Mouse (Mus musculus): ENCODE measurements around the gene Gsc2. TPM values are rescaled to one million over a fixed set of nuclear protein-coding genes. Genes with fewer than 3 reads are reported as not detected.

The Gsc2 gene
- polyA plus RNA-seq, 1 experiment: not detected

DNA sequence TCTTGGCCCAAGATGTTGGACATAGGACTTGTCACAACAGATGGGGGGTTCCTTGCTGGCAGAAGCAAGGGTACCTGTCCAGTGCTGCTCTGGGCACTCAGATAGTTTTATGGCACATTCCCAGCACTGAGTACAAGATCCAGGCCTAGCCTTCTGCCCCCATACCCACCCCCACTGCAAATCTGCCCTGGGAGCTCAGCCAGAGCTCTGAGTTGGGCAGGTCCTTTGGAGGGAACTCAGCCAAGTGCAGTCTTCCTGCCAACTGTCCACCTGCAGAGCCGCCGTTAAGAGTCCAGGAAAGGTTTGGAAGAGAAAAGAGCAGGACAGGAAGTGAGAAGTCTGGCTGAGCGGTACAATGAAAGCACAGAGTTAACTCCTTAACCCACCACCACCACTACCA, 22.3 kb downstream of the Gsc2 start:
- Histone ChIP-seq H3K27ac (ENCODE audit: insufficient read depth, low read length) (no peak overlapping the region), H3K4me3 (ENCODE audit: insufficient read depth, low read length) (no peak overlapping the region), H3K4me1 (ENCODE audit: control insufficient read depth, insufficient read depth, low read length) (no peaks in the 10 kb centered on the region; the same call in 1 of the 2 replicates)
- TF ChIP-seq POLR2A (IDR thresholded peaks at IDR 0.05; ENCODE audit: low read depth, low read length) (no peak), CTCF (IDR thresholded peaks at IDR 0.05; ENCODE audit: borderline replicate concordance, insufficient read depth, low read length) (no peak)

DNA sequence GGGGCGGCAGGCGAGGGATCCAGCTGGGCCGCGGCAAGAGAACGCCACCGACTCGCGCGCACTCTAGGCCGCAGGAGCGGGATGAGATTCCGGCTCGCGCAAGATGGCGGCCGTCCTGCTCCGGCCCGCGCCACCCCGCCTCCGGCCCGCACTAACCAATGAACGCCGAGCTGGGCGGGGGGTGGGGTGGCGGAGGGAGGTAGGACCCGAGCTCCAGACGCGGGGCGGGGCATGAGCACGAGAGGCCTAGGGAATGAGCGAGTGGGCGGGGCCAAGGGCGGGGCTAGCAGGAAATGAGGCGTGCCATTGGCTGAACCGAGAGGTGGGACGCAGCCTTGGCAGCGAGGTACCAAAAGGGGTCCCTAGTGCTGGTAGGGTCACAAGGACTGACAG, 23.3 kb downstream of the Gsc2 start, which contains the start of gene Gm20518:
TSS of gene Gm20518 (minus strand) at position 105 of the 393 bp plus-strand sequence.
- H3K4me1 ChIP-seq (ENCODE audit: control insufficient read depth, insufficient read depth, low read length): no peaks in the 10 kb centered on the region; the same call in 1 of the 2 replicates
- TF ChIP-seq POLR2A (IDR thresholded peaks at IDR 0.05; ENCODE audit: low read depth, low read length) (peak; percentile 92), CTCF (IDR thresholded peaks at IDR 0.05; ENCODE audit: borderline replicate concordance, insufficient read depth, low read length) (no peak)
- peak within 1 kb of the TSS; percentile 57; the same call in 1 of the 2 replicates for H3K27ac ChIP-seq (ENCODE audit: insufficient read depth, low read length)
- H3K4me3 ChIP-seq (ENCODE audit: insufficient read depth, low read length): peak within 1 kb of the TSS; percentile 81

DNA sequence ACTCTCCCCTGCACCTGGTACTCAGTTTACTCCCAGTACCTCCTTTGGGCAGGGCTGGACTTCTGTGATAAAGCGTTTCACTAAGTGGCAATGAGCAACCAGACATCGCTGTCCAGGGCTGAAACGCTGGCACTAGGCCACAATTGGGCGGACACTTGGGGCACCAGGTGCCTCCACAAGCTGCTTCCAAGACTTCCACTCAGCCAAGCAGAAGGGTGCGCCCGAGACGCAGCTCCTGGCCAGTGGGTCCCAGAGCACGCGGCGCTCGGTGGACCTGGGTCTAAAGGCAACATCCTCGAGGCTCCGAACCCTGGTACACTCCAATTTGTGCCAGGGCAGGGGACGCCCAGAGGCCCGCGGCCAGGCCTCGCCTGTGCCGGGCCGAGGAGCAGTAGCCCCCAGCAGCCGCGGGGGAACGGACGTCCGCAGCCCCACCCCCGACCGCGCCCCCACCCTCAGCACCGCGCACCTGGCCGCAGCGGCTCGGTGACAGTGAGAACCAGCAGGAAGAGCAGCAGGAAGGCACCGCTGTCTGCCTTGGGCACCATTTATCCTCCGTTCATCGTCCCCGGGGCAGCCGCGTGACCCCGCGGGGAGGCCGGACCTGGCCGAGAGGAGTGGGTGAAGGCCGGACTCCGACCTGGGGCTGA, 23.8 kb downstream of the Gsc2 start:
- H3K4me3 ChIP-seq (ENCODE audit: insufficient read depth, low read length): peak overlapping the region; percentile 81
- TF ChIP-seq POLR2A (IDR thresholded peaks at IDR 0.05; ENCODE audit: low read depth, low read length) (peak; percentile 51; the same call in 1 of the 2 replicates), CTCF (IDR thresholded peaks at IDR 0.05; ENCODE audit: borderline replicate concordance, insufficient read depth, low read length) (no peak)
- H3K27ac ChIP-seq (ENCODE audit: insufficient read depth, low read length): peak overlapping the region; percentile 57; the same call in 1 of the 2 replicates
- no peaks in the 10 kb centered on the region; the same call in 1 of the 2 replicates for H3K4me1 ChIP-seq (ENCODE audit: control insufficient read depth, insufficient read depth, low read length)

DNA sequence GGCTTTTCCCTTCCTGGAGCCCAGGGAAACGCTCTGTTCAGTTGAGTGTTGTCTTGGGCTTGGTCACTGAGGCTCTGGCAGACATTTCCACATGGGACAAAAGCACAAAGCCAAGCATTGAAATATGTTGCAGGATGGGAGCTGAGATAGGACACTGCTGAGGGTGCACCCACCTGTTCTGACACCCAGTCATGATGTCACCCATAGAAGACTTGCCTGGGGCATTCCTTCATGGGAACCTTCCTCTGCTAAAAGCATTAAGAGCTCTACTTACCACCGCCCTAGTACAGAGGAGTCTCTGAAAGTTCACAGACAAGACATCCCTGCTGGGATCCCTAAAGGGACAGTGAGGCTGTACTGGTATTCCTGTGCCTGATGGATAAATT, 24.5 kb downstream of the Gsc2 start:
- H3K27ac ChIP-seq (ENCODE audit: insufficient read depth, low read length): no peak overlapping the region
- no peaks in the 10 kb centered on the region; the same call in 1 of the 2 replicates for H3K4me1 ChIP-seq (ENCODE audit: control insufficient read depth, insufficient read depth, low read length)
- TF ChIP-seq CTCF (IDR thresholded peaks at IDR 0.05; ENCODE audit: borderline replicate concordance, insufficient read depth, low read length): no peak
- TF ChIP-seq POLR2A (IDR thresholded peaks at IDR 0.05; ENCODE audit: low read depth, low read length): no peak
- H3K4me3 ChIP-seq (ENCODE audit: insufficient read depth, low read length): peak overlapping the region; percentile 81

DNA sequence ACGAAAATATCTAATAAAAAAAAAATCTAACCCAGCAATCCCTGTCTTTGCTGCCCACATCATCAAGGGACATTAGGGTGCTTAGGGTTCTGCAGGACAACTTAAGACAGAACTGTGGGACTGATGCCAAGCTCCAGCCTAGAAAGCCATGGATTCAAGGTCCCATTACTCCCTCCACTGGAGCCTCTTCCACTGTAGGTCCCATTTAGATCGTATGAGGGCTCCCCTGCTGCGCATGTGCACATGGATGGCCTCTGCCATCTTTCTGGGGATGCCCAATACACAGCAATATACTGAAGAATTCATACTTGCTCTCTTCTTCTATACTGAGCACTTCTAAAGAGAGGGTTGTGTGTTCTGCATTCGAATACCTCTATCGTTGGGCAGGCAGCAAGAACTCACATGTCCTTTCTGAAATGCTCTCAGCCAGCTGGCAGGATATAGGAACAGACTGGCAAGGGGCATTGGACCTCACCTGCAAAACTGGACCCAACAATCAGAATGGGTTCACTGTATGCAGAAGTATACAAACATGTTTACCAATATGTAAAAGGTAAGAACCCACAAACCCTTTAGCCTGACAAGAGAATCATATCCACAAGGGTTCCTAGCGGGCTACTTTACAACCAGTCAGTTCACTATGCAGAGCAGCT, 25.0 kb downstream of the Gsc2 start:
- H3K27ac ChIP-seq (ENCODE audit: insufficient read depth, low read length): no peak overlapping the region
- TF ChIP-seq CTCF (IDR thresholded peaks at IDR 0.05; ENCODE audit: borderline replicate concordance, insufficient read depth, low read length) (no peak), POLR2A (IDR thresholded peaks at IDR 0.05; ENCODE audit: low read depth, low read length) (no peak)
- 0 out of 2 replicates have a peak overlapping the region, but pooled peaks have one; percentile 81 for H3K4me3 ChIP-seq (ENCODE audit: insufficient read depth, low read length)
- no peaks in the 10 kb centered on the region; the same call in 1 of the 2 replicates for H3K4me1 ChIP-seq (ENCODE audit: control insufficient read depth, insufficient read depth, low read length)

DNA sequence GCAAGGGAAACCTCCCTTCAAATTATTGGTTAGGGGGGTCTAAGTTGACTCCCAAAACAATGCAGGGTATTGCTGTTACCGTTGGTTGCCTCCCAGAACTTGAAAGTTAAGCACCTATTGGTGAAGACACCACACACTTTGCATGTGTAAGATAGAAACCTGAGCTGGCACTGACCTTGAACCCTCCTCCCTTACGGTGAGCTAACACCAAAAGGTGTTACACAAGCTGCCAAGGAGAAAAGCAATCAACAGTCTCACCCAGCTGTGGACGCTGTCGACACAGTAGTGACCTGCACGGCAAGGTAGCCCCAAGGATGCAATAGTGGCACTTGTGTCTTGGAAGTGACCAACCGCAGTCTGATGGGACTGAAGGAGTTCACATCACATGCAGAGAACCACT, 30.7 kb downstream of the Gsc2 start:
- H3K4me3 ChIP-seq (ENCODE audit: insufficient read depth, low read length): no peak overlapping the region
- H3K27ac ChIP-seq (ENCODE audit: insufficient read depth, low read length): no peak overlapping the region

DNA sequence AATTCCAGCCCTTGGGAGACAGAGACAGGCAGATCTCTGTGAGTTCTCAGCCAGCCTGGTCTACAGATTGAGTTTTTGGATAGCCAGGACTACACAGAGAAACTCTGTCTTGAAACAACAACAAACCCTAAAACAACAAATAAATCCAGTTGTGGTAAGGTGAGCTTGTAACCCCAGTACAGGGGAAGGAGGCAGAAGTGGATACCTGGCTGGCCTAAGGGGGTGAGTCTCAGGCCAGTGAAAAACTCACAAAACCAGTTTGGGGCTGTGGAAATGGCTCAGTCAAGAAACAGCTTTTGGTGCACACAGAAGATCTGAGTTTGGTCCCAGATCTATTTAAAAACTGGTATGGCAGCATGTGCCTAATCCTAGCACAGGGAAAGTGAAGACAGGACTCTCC, 32.7 kb downstream of the Gsc2 start:
- TF ChIP-seq CTCF (IDR thresholded peaks at IDR 0.05; ENCODE audit: borderline replicate concordance, insufficient read depth, low read length) (no peak), POLR2A (IDR thresholded peaks at IDR 0.05; ENCODE audit: low read depth, low read length) (no peak)
- no peak overlapping the region for H3K27ac ChIP-seq (ENCODE audit: insufficient read depth, low read length)
- H3K4me1 ChIP-seq (ENCODE audit: control insufficient read depth, insufficient read depth, low read length): no peaks in the 10 kb centered on the region
- H3K4me3 ChIP-seq (ENCODE audit: insufficient read depth, low read length): no peak overlapping the region

More for the DNA sequence above, 30.7 kb downstream of the Gsc2 start:
- no peaks in the 10 kb centered on the region for H3K4me1 ChIP-seq (ENCODE audit: control insufficient read depth, insufficient read depth, low read length)
- TF ChIP-seq POLR2A (IDR thresholded peaks at IDR 0.05; ENCODE audit: low read depth, low read length) (no peak), CTCF (IDR thresholded peaks at IDR 0.05; ENCODE audit: borderline replicate concordance, insufficient read depth, low read length) (no peak)

DNA sequence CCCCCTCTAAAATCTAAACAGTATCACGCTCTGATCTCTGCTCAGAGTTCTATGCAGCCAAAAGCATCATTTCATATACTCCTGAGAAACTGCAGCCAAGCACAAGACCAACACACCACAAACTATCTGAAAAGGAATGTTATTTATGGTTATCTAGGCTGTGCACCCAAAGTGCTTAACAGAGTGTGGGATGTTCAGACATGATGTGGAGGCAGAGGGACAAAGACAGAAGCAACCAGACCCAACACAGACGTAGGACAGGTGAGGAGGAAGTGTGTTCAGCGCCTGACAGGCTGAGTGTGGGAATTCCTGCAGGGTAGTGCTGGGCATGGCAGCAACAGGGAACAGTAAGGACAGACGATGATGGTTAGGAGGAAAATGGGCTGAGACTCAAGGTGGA, 35.3 kb downstream of the Gsc2 start:
- TF ChIP-seq POLR2A (IDR thresholded peaks at IDR 0.05; ENCODE audit: low read depth, low read length): no peak
- TF ChIP-seq CTCF (IDR thresholded peaks at IDR 0.05; ENCODE audit: borderline replicate concordance, insufficient read depth, low read length): no peak
- Histone ChIP-seq H3K4me3 (ENCODE audit: insufficient read depth, low read length) (no peak overlapping the region), H3K4me1 (ENCODE audit: control insufficient read depth, insufficient read depth, low read length) (no peaks in the 10 kb centered on the region; the same call in none of the 2 replicates), H3K27ac (ENCODE audit: insufficient read depth, low read length) (no peak overlapping the region)

DNA sequence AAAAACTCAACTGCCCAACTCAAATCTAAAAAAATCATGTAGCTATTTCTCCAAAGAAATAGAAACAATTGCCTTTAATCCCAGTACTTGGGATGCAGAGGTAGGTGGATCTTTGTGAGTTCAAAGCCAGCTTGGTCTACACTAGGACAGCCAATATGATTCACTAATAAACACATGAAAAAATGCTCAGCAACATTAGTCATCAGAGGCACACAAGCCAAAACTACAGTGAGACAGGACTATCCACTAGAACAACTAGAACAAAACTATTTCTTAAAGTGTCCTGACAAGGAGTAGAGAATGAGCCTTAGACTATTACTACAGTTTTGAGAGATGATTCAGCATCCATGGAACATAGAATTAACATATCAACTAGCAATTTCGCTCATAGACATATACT, 38.8 kb downstream of the Gsc2 start:
- Histone ChIP-seq H3K27ac (ENCODE audit: insufficient read depth, low read length) (no peak overlapping the region), H3K4me3 (ENCODE audit: insufficient read depth, low read length) (no peak overlapping the region), H3K4me1 (ENCODE audit: control insufficient read depth, insufficient read depth, low read length) (peaks cover 2% of the 10 kb centered on the region)
- TF ChIP-seq POLR2A (IDR thresholded peaks at IDR 0.05; ENCODE audit: low read depth, low read length) (no peak), CTCF (IDR thresholded peaks at IDR 0.05; ENCODE audit: borderline replicate concordance, insufficient read depth, low read length) (no peak)

DNA sequence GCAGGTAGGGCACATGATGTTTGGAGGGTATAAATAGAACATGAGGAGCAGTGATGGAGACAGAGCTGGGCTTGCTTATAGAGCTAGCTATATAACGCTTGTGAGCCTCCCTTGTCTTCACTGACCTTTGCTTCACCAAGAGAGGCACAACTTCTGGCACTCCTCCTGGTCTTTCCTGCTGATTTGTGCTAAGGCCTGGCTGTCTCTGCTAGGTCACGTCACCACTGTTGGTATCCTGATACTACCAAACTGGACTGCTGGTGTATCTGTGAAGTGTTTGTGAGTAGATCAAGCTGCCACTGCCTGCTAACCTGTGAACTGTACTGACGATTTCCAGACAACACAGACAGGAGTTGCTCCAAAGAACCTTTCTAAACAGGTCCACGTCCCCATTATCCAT, 39.7 kb downstream of the Gsc2 start:
- TF ChIP-seq CTCF (IDR thresholded peaks at IDR 0.05; ENCODE audit: borderline replicate concordance, insufficient read depth, low read length): no peak
- no peak for TF ChIP-seq POLR2A (IDR thresholded peaks at IDR 0.05; ENCODE audit: low read depth, low read length)
- peaks cover 2% of the 10 kb centered on the region for H3K4me1 ChIP-seq (ENCODE audit: control insufficient read depth, insufficient read depth, low read length)

More for the DNA sequence above, 39.7 kb downstream of the Gsc2 start:
- H3K27ac ChIP-seq (ENCODE audit: insufficient read depth, low read length): no peak overlapping the region
- H3K4me3 ChIP-seq (ENCODE audit: insufficient read depth, low read length): no peak overlapping the region
